Mouse (Mus musculus) ovary, postnatal 10 days (tissue): ENCODE data around the gene Pccb.

Source experiments
- DNase-seq: peaks from one replicate; pipeline ENCODE4 v3.0.0; 2022; ENCODE audit warnings: low spot score

Gene Pccb

GRCm38 (mm10) chr9:101045710-101046338 is 11.1 kb upstream of the Pccb start:
- no peak for DNase-seq

DNA sequence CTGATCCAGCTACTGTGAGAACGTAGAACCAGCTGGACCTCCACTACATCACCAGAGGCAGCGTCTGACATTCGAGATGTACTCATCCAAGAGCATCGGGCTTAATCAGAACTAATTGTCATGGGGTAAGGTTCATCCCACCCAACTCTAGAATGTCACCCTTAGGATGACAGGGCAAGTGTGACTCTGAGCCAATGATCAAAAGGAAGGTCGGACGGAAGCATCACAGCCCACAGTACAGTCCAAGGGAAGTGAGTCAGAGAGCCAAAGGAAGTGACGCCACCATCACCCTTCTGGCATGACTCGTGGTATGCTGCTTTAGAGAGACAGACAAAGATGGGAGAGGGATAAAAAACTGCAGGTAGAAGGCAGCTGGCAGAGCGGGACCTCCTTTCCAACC is 7.6 kb upstream of the Pccb start:
- DNase-seq: no peak

- no peak for DNase-seq
Observed at GRCm38 (mm10) chr9:101041508-101041907, 6.8 kb upstream of the Pccb start.

DNA sequence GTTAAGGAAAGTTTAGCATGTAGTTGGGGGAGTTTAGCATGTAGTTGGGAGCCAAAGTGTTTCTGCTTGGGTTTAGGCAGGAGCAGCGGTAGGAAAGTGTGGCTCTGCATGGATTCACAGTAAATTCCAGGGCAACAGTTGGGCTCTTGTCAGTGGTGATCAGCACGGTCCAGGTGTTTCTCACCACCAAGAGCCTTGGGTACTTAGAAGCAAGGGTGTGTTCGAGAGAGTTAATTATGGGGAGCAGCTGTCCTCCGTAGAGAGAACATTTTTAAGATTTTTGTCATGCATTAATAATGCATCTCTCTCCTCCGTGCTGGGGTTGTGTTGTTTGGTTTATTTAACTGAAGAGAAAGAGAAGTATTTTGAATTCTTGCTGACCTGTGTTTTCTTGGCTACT is 3.9 kb upstream of the Pccb start:
- DNase-seq: no peak

DNA sequence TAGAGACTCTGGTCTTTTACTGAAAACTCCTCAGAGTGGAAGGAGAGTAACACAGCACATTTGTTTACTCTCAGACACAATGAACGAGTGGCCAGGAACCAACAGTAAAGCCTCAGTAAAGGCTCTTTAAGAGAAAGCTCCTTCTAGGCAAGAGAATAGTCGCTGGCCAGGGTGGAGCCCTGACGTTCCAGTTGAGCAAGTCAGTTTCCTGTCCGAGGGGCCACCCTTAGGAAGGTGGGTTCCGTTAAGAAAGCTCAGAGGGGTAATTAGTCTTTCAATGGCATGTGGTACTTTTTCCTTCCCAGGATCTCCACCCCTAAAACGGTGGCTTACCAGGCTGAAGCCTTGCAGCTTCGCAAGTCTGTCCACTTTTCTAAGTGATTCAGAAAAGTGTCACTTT is 2.7 kb upstream of the Pccb start:
- no peak for DNase-seq

- DNase-seq: no peak
Observed at GRCm38 (mm10) chr9:101036876-101037275, 2.2 kb upstream of the Pccb start.

GRCm38 (mm10) chr9:101035836-101036596 is 1.3 kb upstream of the Pccb start:
- DNase-seq: no peak

DNA sequence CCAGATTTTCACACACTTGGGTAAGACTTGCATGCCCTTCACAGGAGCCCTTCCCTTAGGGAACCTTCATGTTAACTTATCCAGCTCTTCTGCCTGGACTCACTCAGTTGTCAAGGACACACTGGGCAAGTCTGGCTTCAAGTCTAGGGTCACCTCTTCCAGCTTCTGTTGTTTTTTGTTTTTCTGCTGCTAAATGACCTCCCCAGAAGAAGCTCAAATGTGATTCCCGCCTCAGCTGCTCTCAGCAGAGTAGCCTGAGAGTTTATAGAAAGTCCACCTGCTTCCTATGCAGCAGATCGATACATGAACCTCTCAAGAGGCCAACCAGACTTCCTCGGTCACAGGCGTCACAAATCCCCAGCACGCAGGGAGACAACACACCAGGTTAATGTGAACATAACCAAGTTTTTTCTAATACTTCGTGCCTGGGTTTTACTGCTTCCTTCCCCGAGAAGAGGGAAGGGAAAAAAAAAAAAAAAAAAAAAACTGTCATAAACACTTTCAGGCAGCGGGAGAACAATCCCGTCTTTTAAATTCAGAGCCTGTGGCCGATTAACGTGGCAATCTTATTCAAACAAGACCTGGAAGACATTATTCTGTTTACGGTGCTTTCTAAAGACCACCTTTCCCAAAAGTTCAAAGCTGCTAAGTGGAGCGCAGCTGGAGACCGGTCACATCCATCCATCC is 794 bp downstream of the Pccb start:
- DNase-seq: no peak

DNA sequence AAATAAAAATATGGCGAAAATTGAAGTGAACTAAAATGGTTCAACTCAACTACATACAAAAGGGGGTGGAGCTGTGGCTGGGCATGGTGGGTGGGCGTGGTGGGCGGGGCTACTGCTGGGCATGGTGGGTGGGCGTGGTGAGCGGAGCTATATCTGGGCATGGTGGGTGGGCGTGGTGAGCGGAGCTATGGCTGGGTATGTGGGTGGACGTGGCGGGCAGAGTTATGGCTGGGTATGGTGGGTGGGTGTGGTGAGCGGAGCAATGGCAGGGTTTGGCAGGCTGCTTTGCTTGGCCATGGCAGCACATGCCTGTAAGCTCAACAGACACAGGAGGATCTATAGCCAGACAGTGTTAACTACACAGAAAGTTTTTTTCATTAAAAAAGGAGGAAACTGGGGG is 15.9 kb downstream of the Pccb start:
- DNase-seq: no peak

DNA sequence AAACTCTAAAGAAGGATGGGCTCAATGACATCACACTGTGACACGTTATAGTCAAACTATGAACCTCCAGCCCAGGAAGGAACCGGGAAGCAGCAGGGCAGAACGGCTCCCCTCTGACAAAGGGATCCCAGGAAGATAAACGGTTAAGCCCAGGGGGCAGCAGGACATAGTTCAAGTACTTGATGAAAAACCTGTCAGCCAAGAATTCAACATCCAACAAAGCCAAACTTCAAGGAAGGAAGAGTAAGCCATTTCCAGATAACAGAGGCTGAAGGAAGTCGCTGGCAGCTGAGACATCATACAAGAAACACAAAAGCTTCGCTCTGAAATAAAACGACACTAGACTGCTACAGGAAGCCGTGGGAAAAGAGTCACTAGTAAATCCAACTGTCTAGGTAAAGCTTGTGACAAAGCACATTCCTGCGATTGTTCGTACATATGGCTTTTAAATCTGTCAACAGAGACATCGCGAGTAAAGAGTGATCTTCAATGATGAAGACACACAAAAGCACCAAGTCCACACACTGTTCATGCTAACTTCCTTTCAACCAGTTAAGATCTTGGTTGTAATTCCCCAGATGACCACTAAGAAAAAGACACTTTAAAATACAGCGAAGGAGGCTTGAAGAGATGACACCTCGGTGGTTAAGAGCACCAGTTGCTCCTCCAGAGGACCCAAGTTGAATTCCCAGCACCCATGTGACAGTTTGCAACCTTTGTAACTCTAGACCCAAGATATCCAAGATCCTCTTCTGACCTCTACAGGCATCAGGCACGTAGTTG is 16.8 kb downstream of the Pccb start:
- DNase-seq: no peak

GRCm38 (mm10) chr9:101015324-101015723 is 19.4 kb downstream of the Pccb start:
- DNase-seq: no peak

DNA sequence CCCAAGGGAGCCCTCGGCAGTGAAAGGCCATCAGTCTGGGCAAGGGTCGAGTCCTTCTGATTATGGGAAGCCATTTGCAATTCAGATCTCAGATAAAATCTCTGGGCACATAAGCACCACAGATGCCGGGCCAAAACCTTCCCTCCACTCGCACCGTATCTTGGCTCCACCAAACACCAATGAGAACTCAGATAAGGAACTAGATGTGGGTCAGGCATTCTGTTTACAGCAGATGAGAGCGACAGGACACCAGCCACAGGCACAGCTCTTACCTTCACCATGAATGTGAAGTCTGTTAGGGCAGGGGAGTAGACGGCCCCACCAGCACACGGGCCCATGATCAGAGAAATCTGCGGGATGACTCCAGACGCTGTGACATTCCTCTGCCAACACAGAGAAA is 22.3 kb downstream of the Pccb start:
- DNase-seq: no peak

DNA sequence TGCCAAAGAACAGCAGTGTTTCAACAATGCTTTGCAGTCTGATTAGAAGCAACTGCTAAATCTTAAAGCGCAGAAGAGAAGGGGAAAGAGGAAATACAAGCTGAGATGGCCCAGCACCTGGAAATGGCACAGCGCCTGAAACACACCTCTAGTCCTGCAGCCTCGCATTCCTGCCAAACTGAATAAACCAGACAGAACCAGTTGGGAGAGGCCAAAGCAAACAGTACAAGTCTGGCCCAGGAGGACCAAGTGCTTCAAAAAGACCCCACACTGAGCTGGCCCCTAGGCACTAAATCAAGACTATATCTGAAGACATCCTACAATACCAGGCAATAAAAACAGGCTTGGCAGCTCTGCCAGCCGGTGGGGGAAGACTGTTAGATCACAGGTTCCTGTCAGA is 28.8 kb downstream of the Pccb start:
- DNase-seq: no peak

GRCm38 (mm10) chr9:101003302-101003701 is 31.4 kb downstream of the Pccb start:
- no peak for DNase-seq

DNA sequence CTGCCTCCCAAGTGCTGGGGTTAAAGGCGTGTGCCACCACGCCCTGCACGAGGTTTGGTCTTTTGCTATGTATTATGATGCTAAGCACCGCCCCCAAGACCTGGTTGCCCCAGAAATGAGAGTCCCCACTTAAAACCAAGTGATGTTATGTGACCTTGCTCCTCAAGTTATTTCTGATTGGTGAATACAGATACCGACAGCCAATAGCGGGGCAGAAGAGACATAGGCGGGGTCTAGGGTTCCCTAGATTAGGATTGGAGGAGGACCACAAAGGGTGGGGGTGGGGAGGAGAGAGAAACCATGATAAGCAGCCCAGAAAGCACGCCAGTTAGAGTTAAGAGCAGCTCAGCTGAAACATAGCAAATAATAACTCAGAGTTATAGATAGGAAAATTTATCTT is 31.9 kb downstream of the Pccb start:
- DNase-seq: no peak

DNA sequence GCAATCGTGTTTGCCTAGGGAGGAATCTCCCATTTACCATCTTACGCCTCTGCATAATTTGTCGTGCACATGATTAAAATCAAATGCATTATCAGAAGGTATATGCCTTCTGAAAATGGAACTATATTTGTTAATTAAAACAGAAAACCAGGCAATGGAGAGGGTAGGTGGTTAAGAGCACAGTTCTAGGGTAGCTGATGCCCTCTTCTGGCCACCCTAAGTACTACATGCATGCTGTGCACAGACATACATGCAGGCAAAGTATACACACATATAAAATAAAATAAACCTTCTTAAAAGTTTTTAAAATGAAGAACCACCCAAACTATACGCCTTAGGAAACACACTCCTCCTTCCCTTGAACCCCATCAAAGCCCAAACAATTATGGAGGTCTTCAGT is 32.6 kb downstream of the Pccb start:
- DNase-seq: no peak

DNA sequence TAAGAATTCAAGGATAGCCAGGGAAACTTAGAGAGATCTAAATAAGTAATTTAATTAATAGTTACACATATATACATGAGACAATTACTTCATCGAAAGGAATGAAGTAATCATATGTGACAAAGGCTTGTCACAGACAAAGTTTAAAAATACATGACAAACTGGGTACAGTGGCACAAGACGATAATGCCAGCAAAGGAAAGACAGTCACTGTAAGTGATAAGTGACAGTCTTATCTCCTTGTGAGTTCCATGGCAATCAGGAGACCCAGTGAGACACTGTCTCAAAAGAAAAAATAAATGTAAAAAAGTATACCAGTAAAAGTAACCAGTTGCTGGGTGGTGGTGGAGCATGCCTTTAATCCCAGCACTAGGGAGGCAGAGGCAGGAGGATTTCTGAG is 37.6 kb downstream of the Pccb start:
- DNase-seq: no peak

DNA sequence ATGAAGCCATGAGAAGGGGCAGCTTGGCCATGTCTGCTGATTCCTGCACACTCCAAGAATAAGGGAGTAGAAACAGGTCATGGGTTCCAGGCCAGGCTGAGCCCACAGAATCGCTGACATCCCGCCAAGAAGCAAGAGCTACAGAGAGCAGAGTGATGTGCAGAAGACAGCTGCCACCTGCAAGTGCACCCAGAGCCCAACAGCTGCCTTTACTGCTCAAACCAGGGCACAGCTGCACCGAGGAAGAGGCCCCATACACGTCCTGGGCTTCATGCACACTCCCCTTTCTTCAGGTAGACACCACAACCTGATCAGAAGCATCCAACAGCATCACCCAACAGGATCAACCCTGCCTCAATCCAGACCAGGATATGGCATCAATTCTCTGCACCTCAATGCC is 40.8 kb downstream of the Pccb start:
- no peak for DNase-seq

DNA sequence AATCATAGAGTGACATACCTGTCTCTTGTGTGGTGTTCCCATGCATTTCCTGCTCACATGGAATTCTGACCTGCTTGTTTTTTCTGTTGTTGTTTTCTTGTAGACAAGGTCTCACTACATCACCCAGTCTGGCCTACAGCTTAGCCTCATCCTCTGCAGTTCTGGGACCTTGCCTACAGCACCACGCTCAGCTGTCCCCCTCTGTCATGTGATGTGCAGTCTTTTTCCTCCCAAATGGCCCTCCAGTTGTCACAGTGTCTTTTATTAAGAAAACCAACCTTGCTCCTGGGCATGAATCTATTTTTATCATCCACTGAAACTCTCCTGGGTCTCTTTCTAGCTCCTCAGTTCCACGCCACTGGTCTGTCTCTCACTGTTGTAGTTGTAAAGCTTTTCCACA is 42.5 kb downstream of the Pccb start:
- DNase-seq: no peak

GRCm38 (mm10) chr9:100991321-100991720 is 43.4 kb downstream of the Pccb start:
- no peak for DNase-seq

DNA sequence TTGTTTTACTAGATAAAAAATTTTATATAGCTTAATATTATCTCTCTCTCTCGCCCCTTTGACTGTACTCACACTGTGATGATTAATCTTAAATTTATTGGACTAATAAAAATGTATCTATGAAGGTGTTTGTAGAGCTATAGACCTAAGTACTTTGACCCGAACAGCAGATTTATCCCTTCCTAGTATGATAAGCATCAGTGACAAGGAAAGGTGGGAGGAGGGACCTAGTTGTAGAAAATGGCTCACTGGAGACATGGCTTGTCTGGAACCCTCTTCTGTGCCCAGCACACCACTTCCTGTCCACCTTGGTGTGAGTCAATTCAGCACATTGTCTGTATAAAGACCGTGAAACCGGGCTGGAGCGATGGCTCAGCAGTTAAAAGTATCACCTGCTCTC is 44.1 kb downstream of the Pccb start:
- DNase-seq: no peak

- DNase-seq: no peak
Observed at GRCm38 (mm10) chr9:100987850-100988249, 46.8 kb downstream of the Pccb start.

DNA sequence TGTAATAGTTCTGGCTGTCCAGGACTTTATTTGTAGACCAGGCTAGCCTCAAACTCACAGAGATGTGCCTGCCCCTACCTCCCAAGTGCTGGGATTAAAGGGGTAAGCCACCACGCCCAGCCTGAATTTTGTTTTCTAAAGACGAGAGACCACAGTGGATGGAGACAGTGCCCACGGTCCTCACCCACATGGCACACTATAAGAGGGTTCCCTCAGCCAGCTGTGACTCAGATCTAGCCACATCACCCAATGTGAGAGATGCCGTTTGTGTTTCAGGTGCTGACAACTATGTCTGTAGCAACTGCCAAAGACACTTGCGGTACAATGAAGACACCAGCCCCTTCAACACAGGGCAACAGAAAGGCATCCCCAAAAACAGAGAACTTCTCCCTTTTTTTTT is 47.7 kb downstream of the Pccb start:
- DNase-seq: no peak
